Mouse (Mus musculus): ENCODE measurements around the gene Hif3a. TPM values are rescaled to one million over a fixed set of nuclear protein-coding genes. Genes with fewer than 3 reads are reported as not detected.
"Not testable (repeated sequence)": the region's sequence is repeated elsewhere in the genome, so short reads cannot be mapped to it uniquely, and the experiment has no call there.

Gene Hif3a
- 11.9 and 14.0 TPM in 2 replicates for polyA plus RNA-seq (2011; ENCODE audit: insufficient read depth, insufficient read length, low read depth, missing spikeins)

DNA sequence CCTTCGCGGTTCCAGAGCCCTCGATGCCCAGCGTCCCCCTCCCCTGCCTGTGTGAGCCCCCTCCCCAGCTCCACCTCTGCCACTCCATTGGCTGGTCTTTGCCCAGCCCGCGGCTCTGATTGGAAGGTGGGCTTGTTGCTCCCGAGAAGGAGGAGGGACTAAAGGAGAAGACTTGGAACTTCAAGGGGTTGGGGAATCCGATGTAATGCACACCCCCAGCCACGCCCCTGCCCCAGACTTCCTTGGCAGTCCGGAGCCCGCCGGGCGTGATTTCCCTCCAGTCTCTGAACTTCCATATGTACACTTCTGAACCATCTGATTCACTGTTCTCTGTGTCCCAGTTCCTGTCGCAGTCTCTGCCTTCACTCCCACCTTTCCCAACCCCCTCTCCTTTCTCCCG lies at the start of gene Hif3a:
Gene Hif3a (minus strand): TSS at position 39 of the 400 bp plus-strand sequence.
- H3K9me3 ChIP-seq (replicated peaks; ENCODE audit: control insufficient read depth, insufficient read depth, low read length, poor library complexity, severe bottlenecking), result no peaks in the 10 kb centered on the region
- peak within 1 kb of the TSS; percentile 76 for H3K4me3 ChIP-seq (ENCODE audit: low read depth, low read length)
- no peak within 1 kb of the TSS for H3K27ac ChIP-seq (ENCODE audit: insufficient read depth, low read length)
- H3K4me1 ChIP-seq (ENCODE audit: control insufficient read depth, insufficient read depth, low read length), result peaks cover 1% of the 10 kb centered on the region
- TF ChIP-seq EP300 (IDR thresholded peaks at IDR 0.05; ENCODE audit: insufficient read depth, low read depth, low read length) (no peak), CTCF (IDR thresholded peaks at IDR 0.05; ENCODE audit: low read depth, low read length) (no peak), POLR2A (IDR thresholded peaks at IDR 0.05; ENCODE audit: insufficient read depth, low read length) (no peak)
- H3K9ac ChIP-seq (ENCODE audit: low read depth, poor library complexity, severe bottlenecking), result peak within 1 kb of the TSS; percentile 36; the same call in 1 of the 2 replicates
- no peaks in the 10 kb centered on the region for H3K27me3 ChIP-seq (ENCODE audit: control insufficient read depth, insufficient read depth, low read length, poor library complexity, severe bottlenecking)
- H3K36me3 ChIP-seq (ENCODE audit: control insufficient read depth, insufficient read depth, low read length, poor library complexity, severe bottlenecking), result no peaks in the 10 kb centered on the region

DNA sequence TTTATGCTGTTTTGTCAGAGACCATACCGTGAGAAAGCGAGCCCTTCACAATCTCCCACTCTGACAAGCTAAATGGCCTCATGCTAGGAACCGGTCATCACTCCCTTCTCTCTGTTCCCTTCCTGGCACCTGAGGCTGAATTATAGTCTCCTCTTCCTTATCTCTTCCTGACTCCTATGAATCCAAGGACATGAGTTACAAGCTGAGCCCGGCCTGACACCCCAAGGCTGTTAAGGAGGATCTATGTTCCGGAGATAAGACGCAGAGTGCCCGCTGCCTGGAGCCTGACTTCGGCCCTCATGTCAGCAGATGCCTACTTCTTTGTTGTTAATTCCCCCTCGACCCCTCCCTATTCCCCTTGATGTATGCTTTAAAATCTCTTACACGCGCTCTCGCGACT lies 39.4 kb upstream of the Hif3a start:
- H3K9ac ChIP-seq (ENCODE audit: low read depth, poor library complexity, severe bottlenecking); H3K27me3 ChIP-seq (ENCODE audit: control insufficient read depth, insufficient read depth, low read length, poor library complexity, severe bottlenecking); H3K4me1 ChIP-seq (ENCODE audit: control insufficient read depth, insufficient read depth, low read length); H3K9me3 ChIP-seq (replicated peaks; ENCODE audit: control insufficient read depth, insufficient read depth, low read length, poor library complexity, severe bottlenecking); H3K27ac ChIP-seq (ENCODE audit: insufficient read depth, low read length); H3K36me3 ChIP-seq (ENCODE audit: control insufficient read depth, insufficient read depth, low read length, poor library complexity, severe bottlenecking); H3K4me3 ChIP-seq (ENCODE audit: low read depth, low read length): not testable (repeated sequence)

DNA sequence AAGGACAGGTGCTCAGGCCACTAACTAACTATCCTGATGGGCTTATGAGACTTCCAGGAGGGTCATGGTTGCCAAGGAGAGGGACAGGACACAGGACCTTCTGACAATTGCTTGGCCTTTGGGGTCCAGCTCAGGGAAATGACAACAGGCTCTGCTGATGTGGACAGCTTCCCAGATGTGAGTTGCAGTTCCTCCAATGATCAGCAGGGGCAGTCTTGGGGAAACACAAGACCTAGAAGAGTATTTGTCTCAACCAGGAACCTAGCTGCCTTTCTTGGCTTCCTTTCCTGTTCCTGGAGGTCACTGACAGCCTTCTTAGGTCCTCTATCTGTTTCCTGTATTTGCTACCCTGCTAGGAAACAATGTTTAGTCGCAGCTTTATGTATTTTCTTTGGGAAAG lies 29.1 kb upstream of the Hif3a start:
- no peak overlapping the region for H3K9ac ChIP-seq (ENCODE audit: low read depth, poor library complexity, severe bottlenecking)
- H3K36me3 ChIP-seq (ENCODE audit: control insufficient read depth, insufficient read depth, low read length, poor library complexity, severe bottlenecking), result no peaks in the 10 kb centered on the region
- no peak overlapping the region for H3K27ac ChIP-seq (ENCODE audit: insufficient read depth, low read length)
- no peak overlapping the region for H3K4me3 ChIP-seq (ENCODE audit: low read depth, low read length)
- TF ChIP-seq POLR2A (IDR thresholded peaks at IDR 0.05; ENCODE audit: insufficient read depth, low read length) (no peak), CTCF (IDR thresholded peaks at IDR 0.05; ENCODE audit: low read depth, low read length) (no peak), EP300 (IDR thresholded peaks at IDR 0.05; ENCODE audit: insufficient read depth, low read depth, low read length) (no peak)
- no peaks in the 10 kb centered on the region for H3K27me3 ChIP-seq (ENCODE audit: control insufficient read depth, insufficient read depth, low read length, poor library complexity, severe bottlenecking)
- H3K9me3 ChIP-seq (replicated peaks; ENCODE audit: control insufficient read depth, insufficient read depth, low read length, poor library complexity, severe bottlenecking), result no peaks in the 10 kb centered on the region
- H3K4me1 ChIP-seq (ENCODE audit: control insufficient read depth, insufficient read depth, low read length), result no peaks in the 10 kb centered on the region

DNA sequence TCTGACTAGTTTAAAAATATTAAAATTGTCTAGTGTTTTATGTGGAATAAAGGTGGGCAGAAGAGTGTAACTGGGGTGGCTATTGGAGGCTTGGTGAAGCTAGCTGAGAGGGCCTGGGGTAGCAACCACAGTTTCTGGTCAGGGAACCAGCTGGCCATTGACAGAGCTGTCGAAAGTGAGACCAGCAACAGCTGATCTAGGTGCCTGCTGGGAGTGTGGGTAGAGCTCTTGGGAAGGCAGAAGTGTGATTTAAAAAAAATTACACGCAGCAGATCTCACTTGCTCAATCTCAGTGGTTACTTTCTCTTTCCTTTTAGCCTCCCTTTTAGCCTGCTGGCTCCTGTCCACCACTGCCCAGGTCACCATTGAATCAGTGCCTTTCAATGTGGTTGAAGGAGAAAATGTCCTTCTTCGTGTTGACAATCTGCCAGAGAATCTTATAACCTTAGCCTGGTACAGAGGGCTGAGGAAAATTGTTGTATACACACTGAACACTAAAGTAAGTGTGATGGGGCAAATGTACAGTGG lies 27.9 kb upstream of the Hif3a start:
- H3K36me3 ChIP-seq (ENCODE audit: control insufficient read depth, insufficient read depth, low read length, poor library complexity, severe bottlenecking), result no peaks in the 10 kb centered on the region
- no peak overlapping the region for H3K9ac ChIP-seq (ENCODE audit: low read depth, poor library complexity, severe bottlenecking)
- no peaks in the 10 kb centered on the region for H3K27me3 ChIP-seq (ENCODE audit: control insufficient read depth, insufficient read depth, low read length, poor library complexity, severe bottlenecking)
- H3K4me1 ChIP-seq (ENCODE audit: control insufficient read depth, insufficient read depth, low read length), result no peaks in the 10 kb centered on the region
- H3K9me3 ChIP-seq (replicated peaks; ENCODE audit: control insufficient read depth, insufficient read depth, low read length, poor library complexity, severe bottlenecking), result no peaks in the 10 kb centered on the region
- TF ChIP-seq POLR2A (IDR thresholded peaks at IDR 0.05; ENCODE audit: insufficient read depth, low read length), result no peak
- TF ChIP-seq EP300 (IDR thresholded peaks at IDR 0.05; ENCODE audit: insufficient read depth, low read depth, low read length), result no peak
- no peak for TF ChIP-seq CTCF (IDR thresholded peaks at IDR 0.05; ENCODE audit: low read depth, low read length)
- H3K4me3 ChIP-seq (ENCODE audit: low read depth, low read length), result no peak overlapping the region
- H3K27ac ChIP-seq (ENCODE audit: insufficient read depth, low read length), result no peak overlapping the region

DNA sequence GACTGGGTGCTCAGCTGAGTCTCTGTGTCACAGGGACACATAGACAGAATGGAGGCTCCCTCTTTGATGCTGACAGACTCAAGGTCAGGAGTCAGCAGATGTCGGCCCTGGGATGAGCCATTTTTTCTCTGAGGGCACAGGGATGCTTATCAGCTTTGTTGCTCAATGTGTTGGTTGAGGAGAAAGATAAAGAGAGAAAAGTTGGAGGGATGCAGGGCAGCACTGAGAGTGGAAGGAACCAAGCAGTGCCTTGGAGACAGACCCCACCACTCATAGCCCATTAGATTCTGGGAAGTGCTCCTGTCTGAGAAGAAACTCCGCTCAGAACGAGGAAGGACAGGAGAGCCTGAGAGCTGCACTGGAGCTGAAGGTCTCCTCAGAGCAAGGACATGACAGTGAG lies 25.5 kb upstream of the Hif3a start:
- Histone ChIP-seq H3K4me1 (ENCODE audit: control insufficient read depth, insufficient read depth, low read length) (no peaks in the 10 kb centered on the region), H3K4me3 (ENCODE audit: low read depth, low read length) (no peak overlapping the region)
- TF ChIP-seq CTCF (IDR thresholded peaks at IDR 0.05; ENCODE audit: low read depth, low read length) (no peak), POLR2A (IDR thresholded peaks at IDR 0.05; ENCODE audit: insufficient read depth, low read length) (no peak), EP300 (IDR thresholded peaks at IDR 0.05; ENCODE audit: insufficient read depth, low read depth, low read length) (no peak)

DNA sequence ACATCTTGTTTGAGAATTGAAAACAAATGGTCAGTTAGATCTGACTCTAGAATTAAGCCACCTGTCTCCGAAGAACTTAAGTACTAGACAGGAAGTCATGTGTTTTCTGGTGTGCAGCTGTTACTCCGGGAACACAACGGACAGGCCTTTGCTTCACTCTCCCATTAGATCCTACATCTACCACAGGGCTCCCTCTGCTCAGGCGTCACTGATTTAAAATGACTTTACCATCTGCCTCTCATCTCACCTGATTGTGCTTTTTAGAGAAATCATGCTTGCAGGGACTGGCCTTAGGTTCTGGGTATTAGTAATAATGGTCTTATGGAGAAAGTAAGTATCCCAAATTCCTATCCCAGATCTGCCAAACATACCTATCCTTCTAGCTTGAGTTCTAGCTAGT lies 20.5 kb upstream of the Hif3a start:
- Histone ChIP-seq H3K9ac (ENCODE audit: low read depth, poor library complexity, severe bottlenecking) (no peak overlapping the region), H3K27me3 (ENCODE audit: control insufficient read depth, insufficient read depth, low read length, poor library complexity, severe bottlenecking) (no peaks in the 10 kb centered on the region), H3K9me3 (replicated peaks; ENCODE audit: control insufficient read depth, insufficient read depth, low read length, poor library complexity, severe bottlenecking) (no peaks in the 10 kb centered on the region), H3K27ac (ENCODE audit: insufficient read depth, low read length) (no peak overlapping the region), H3K4me3 (ENCODE audit: low read depth, low read length) (no peak overlapping the region), H3K36me3 (ENCODE audit: control insufficient read depth, insufficient read depth, low read length, poor library complexity, severe bottlenecking) (no peaks in the 10 kb centered on the region), H3K4me1 (ENCODE audit: control insufficient read depth, insufficient read depth, low read length) (no peaks in the 10 kb centered on the region)
- TF ChIP-seq EP300 (IDR thresholded peaks at IDR 0.05; ENCODE audit: insufficient read depth, low read depth, low read length), result no peak
- TF ChIP-seq CTCF (IDR thresholded peaks at IDR 0.05; ENCODE audit: low read depth, low read length), result no peak
- TF ChIP-seq POLR2A (IDR thresholded peaks at IDR 0.05; ENCODE audit: insufficient read depth, low read length), result no peak

More for the DNA sequence above, 25.5 kb upstream of the Hif3a start:
- Histone ChIP-seq H3K27me3 (ENCODE audit: control insufficient read depth, insufficient read depth, low read length, poor library complexity, severe bottlenecking) (no peaks in the 10 kb centered on the region), H3K9me3 (replicated peaks; ENCODE audit: control insufficient read depth, insufficient read depth, low read length, poor library complexity, severe bottlenecking) (no peaks in the 10 kb centered on the region), H3K9ac (ENCODE audit: low read depth, poor library complexity, severe bottlenecking) (no peak overlapping the region), H3K27ac (ENCODE audit: insufficient read depth, low read length) (no peak overlapping the region), H3K36me3 (ENCODE audit: control insufficient read depth, insufficient read depth, low read length, poor library complexity, severe bottlenecking) (no peaks in the 10 kb centered on the region)
